Mouse (Mus musculus): ENCODE measurements around the gene Foxc1.

The Foxc1 gene

GRCm38 (mm10) chr13:31805831-31806427 lies 504 bp upstream of the Foxc1 start:
- no peak for DNase-seq (ENCODE audit: low read depth)

GRCm38 (mm10) chr13:31806890-31807735 lies 680 bp downstream of the Foxc1 start:
- DNase-seq (ENCODE audit: low read depth): peak; percentile 34

GRCm38 (mm10) chr13:31807736-31808115 lies 1.3 kb downstream of the Foxc1 start:
- no peak for DNase-seq (ENCODE audit: low read depth)

GRCm38 (mm10) chr13:31808116-31808803 lies 1.8 kb downstream of the Foxc1 start:
- DNase-seq (ENCODE audit: low read depth): peak; percentile 52

GRCm38 (mm10) chr13:31808804-31809420 lies 2.5 kb downstream of the Foxc1 start:
- no peak for DNase-seq (ENCODE audit: low read depth)

- peak; percentile 64 for DNase-seq (ENCODE audit: low read depth)
These were observed 3.3 kb downstream of the Foxc1 start for GRCm38 (mm10) chr13:31809701-31810100.

- DNase-seq (ENCODE audit: low read depth): no peak
These were observed 3.9 kb downstream of the Foxc1 start for GRCm38 (mm10) chr13:31810375-31810692.

- DNase-seq (ENCODE audit: low read depth): no peak
These were observed 4.5 kb downstream of the Foxc1 start for GRCm38 (mm10) chr13:31810693-31811541.

GRCm38 (mm10) chr13:31811542-31812021 lies 5.1 kb downstream of the Foxc1 start:
- DNase-seq (ENCODE audit: low read depth): no peak

- no peak for DNase-seq (ENCODE audit: low read depth)
These were observed 6.3 kb downstream of the Foxc1 start for GRCm38 (mm10) chr13:31812701-31813100.

- no peak for DNase-seq (ENCODE audit: low read depth)
These were observed 9.1 kb downstream of the Foxc1 start for GRCm38 (mm10) chr13:31815383-31816003.

- DNase-seq (ENCODE audit: low read depth): no peak
These were observed 11.9 kb downstream of the Foxc1 start for GRCm38 (mm10) chr13:31818337-31818736.

- no peak for DNase-seq (ENCODE audit: low read depth)
These were observed 13.4 kb downstream of the Foxc1 start for GRCm38 (mm10) chr13:31819664-31820405.

- no peak for DNase-seq (ENCODE audit: low read depth)
These were observed 14.2 kb downstream of the Foxc1 start for GRCm38 (mm10) chr13:31820587-31821017.

GRCm38 (mm10) chr13:31821050-31821449 lies 14.6 kb downstream of the Foxc1 start:
- DNase-seq (ENCODE audit: low read depth): no peak

GRCm38 (mm10) chr13:31823316-31823715 lies 16.9 kb downstream of the Foxc1 start:
- DNase-seq (ENCODE audit: low read depth): peak; percentile 31

- no peak for DNase-seq (ENCODE audit: low read depth)
These were observed 18.7 kb downstream of the Foxc1 start for GRCm38 (mm10) chr13:31825180-31825579.

- no peak for DNase-seq (ENCODE audit: low read depth)
These were observed 20.7 kb downstream of the Foxc1 start for GRCm38 (mm10) chr13:31827160-31827559.

GRCm38 (mm10) chr13:31827820-31828332 lies 21.4 kb downstream of the Foxc1 start:
- no peak for DNase-seq (ENCODE audit: low read depth)

- no peak for DNase-seq (ENCODE audit: low read depth)
These were observed 22.0 kb downstream of the Foxc1 start for GRCm38 (mm10) chr13:31828446-31828845.

Data from 416B (cell line).